Mouse (Mus musculus) brain, embryonic 18.5 days (tissue): ENCODE data around the gene Thy1.

Experiments used
- DNase-seq: peaks from one replicate; pipeline ENCODE4 v3.0.0-alpha.2; 2012; ENCODE audit warnings: low read depth, low spot score

Gene Thy1

GRCm38 (mm10) chr9:44033957-44034727, 9.0 kb upstream of the Thy1 start:
- no peak for DNase-seq

- DNase-seq: no peak
Observed at GRCm38 (mm10) chr9:44037106-44037505, 6.1 kb upstream of the Thy1 start.

GRCm38 (mm10) chr9:44041511-44042395, 1.4 kb upstream of the Thy1 start:
- no peak for DNase-seq

GRCm38 (mm10) chr9:44042396-44042680, 846 bp upstream of the Thy1 start:
- DNase-seq: no peak

- DNase-seq: no peak
Observed at GRCm38 (mm10) chr9:44043708-44044425, 683 bp downstream of the Thy1 start.

GRCm38 (mm10) chr9:44044426-44045157, 1.4 kb downstream of the Thy1 start:
- no peak for DNase-seq

- no peak for DNase-seq
Observed at GRCm38 (mm10) chr9:44045158-44045883, 2.1 kb downstream of the Thy1 start.

- no peak for DNase-seq
Observed at GRCm38 (mm10) chr9:44045884-44046272, 2.7 kb downstream of the Thy1 start.

- DNase-seq: no peak
Observed at GRCm38 (mm10) chr9:44046426-44046825, 3.2 kb downstream of the Thy1 start.

GRCm38 (mm10) chr9:44047071-44047470, 3.9 kb downstream of the Thy1 start:
- DNase-seq: no peak

- DNase-seq: no peak
Observed at GRCm38 (mm10) chr9:44047571-44048490, 4.6 kb downstream of the Thy1 start.

- no peak for DNase-seq
Observed at GRCm38 (mm10) chr9:44048541-44049380, 5.6 kb downstream of the Thy1 start.

- DNase-seq: no peak
Observed at GRCm38 (mm10) chr9:44049381-44050165, 6.4 kb downstream of the Thy1 start.

GRCm38 (mm10) chr9:44052855-44053254, 9.7 kb downstream of the Thy1 start:
- DNase-seq: no peak

- no peak for DNase-seq
Observed at GRCm38 (mm10) chr9:44053936-44054335, 10.8 kb downstream of the Thy1 start.

- no peak for DNase-seq
Observed at GRCm38 (mm10) chr9:44058606-44059005, 15.4 kb downstream of the Thy1 start.

- no peak for DNase-seq
Observed at GRCm38 (mm10) chr9:44065177-44065576, 22.0 kb downstream of the Thy1 start.

GRCm38 (mm10) chr9:44066785-44067225, 23.6 kb downstream of the Thy1 start, which contains the start of gene Usp2:
Gene Usp2, plus strand, starts transcription at chr9:44067021.
- DNase-seq: peak; percentile 92
